Mouse (Mus musculus) liver, postnatal 0 days (tissue): ENCODE data around the gene Gm45711. TPM values are rescaled to one million over a fixed set of nuclear protein-coding genes. Genes with fewer than 3 reads are reported as not detected.
A peak's percentile ranks its signal among the peaks of the same experiment; 100 is the strongest.

Experiments used
- ATAC-seq: fragments of 200-750 bp; cut with Nextera tagmentation; 2 replicates; pipeline ENCODE4 v1.8.0; 2017; ENCODE audit warnings: mild to moderate bottlenecking, moderate library complexity
- DNase-seq: peaks from one replicate; pipeline ENCODE4 v3.0.0-alpha.2; 2016
- H3K27ac ChIP-seq: fragments of 300-500 bp; sonication (generic); 2 replicates; pipeline ENCODE4 v1.5.1; 2014; ENCODE audit warnings: antibody characterized with exemption, moderate library complexity, mild to moderate bottlenecking, low read depth
- H3K27me3 ChIP-seq: fragments of 300-500 bp; sonication (generic); 2 replicates; pipeline ENCODE4 v1.6.1; 2014; ENCODE audit warnings: low read length, control low read depth, mixed read lengths; ENCODE audit not compliant: insufficient read depth
- H3K36me3 ChIP-seq: fragments of 300-500 bp; sonication (generic); replicated peaks from 2 replicates; pipeline ENCODE4 v1.6.1; 2014; ENCODE audit warnings: mild to moderate bottlenecking, control low read depth, low read length, moderate library complexity, mixed read lengths; ENCODE audit not compliant: insufficient read depth
- H3K4me1 ChIP-seq: fragments of 300-500 bp; sonication (generic); 2 replicates; pipeline ENCODE4 v1.6.1; 2014; ENCODE audit warnings: antibody characterized with exemption, mild to moderate bottlenecking, control low read depth; ENCODE audit not compliant: insufficient read depth
- H3K4me2 ChIP-seq: fragments of 300-500 bp; sonication (generic); 2 replicates; pipeline ENCODE4 v1.6.1; 2014; ENCODE audit warnings: low read depth, mild to moderate bottlenecking, low read length, moderate library complexity, mixed read lengths
- H3K4me3 ChIP-seq: fragments of 300-500 bp; sonication (generic); 2 replicates; pipeline ENCODE4 v1.5.1; 2014; ENCODE audit warnings: low read depth, low read length
- H3K9ac ChIP-seq: fragments of 300-500 bp; sonication (generic); replicated peaks from 2 replicates; pipeline ENCODE4 v1.6.1; 2014; ENCODE audit warnings: mild to moderate bottlenecking, moderate library complexity
- H3K9me3 ChIP-seq: fragments of 300-500 bp; sonication (generic); 2 replicates; pipeline ENCODE4 v1.6.1; 2016; ENCODE audit warnings: mild to moderate bottlenecking, control low read depth, low read length, mixed read lengths
- CTCF ChIP-seq: sonication (generic); IDR thresholded peaks from 2 replicates; pipeline ENCODE4 v1.5.1; 2016; ENCODE audit warnings: antibody characterized with exemption, low read depth
- EP300 ChIP-seq: IDR thresholded peaks from 2 replicates; pipeline ENCODE4 v1.6.1; 2016; ENCODE audit warnings: antibody characterized with exemption, low read depth, mild to moderate bottlenecking
- WGBS: fragments of 180-500 bp; shearing (Covaris S2); extraction: QIAGEN DNeasy Blood & Tissue Kit; methylation state at CpG from one replicate; pipeline ENCODE4 v1.1.7; 2014; ENCODE audit not compliant: insufficient replicate concordance; 5-methylcytosine and 5-hydroxymethylcytosine counted together
- polyA plus RNA-seq: library from polyadenylated mRNA; unstranded; fragments of >200 nt; fragmentation: Nextera tagmentation; extraction: Ambion mirVana; gene quantifications from 2 replicates; pipeline ENCODE4 v1.2.1, GENCODE M21; 2015

Gm45711 gene
- polyA plus RNA-seq, 1 experiment from 2014 or later = not detected

DNA sequence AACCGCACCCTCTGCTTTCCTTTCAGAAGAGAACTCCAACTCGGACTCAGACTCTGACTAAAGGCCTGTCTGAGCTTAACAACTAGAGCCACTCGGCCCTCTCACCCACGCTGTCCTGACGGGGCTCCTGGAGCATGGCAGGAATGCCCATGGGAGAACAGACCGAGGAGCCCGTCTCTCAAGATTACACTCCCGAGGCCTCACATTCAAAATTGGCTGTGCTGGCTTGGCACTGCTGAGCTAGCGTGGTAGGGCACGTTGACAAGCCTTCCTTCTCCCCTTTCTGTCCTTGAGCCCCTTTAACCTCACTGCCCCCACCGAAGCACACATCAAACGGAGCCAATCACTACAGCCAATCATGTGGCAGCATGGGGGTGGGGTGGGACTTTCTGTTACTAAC is 36.8 kb upstream of the Gm45711 start:
- Histone ChIP-seq H3K27me3 (no peaks in the 10 kb centered on the region), H3K4me3 (no peak overlapping the region), H3K4me2 (no peak overlapping the region), H3K27ac (no peak overlapping the region), H3K36me3 (0 out of 2 replicates have a peak, but pooled peaks cover 4% of the 10 kb centered on the region), H3K4me1 (peaks cover 2% of the 10 kb centered on the region), H3K9ac (no peak overlapping the region), H3K9me3 (no peaks in the 10 kb centered on the region)
- no peak for DNase-seq
- TF ChIP-seq CTCF = no peak
- no peak for TF ChIP-seq EP300
- WGBS = 64% methylated on average over 12 of the region's 12 CpGs
- no peak for ATAC-seq

DNA sequence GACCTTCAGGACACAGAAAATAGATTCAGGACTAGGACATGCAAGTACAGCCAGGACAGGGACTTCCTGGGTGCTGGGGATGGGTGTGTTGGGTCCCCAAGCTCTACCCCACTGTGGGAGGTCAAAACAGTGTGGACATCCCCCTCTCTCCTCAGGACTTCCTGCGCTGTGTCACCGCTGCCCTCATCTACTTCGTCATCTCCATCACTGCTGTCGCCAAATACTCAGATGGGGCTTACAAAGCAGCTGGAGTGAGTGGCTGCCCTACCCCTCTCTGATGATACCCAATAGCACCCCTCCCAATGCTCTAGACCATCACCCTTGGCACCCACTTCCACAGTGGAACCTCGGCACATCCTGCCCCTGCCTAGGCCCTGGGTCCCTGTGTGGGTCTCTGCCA is 34.7 kb upstream of the Gm45711 start:
- H3K9ac ChIP-seq = no peak overlapping the region
- no peak for TF ChIP-seq EP300
- TF ChIP-seq CTCF = no peak
- peaks cover 5% of the 10 kb centered on the region for H3K4me1 ChIP-seq
- 0 out of 2 replicates have a peak, but pooled peaks cover 4% of the 10 kb centered on the region for H3K36me3 ChIP-seq
- DNase-seq (no peak), ATAC-seq (no peak)
- H3K27ac ChIP-seq = no peak overlapping the region
- no peaks in the 10 kb centered on the region for H3K9me3 ChIP-seq
- no peaks in the 10 kb centered on the region for H3K27me3 ChIP-seq
- H3K4me3 ChIP-seq = no peak overlapping the region
- WGBS = 77% methylated on average over 5 of the region's 5 CpGs
- no peak overlapping the region for H3K4me2 ChIP-seq

GRCm38 (mm10) chr8:104343957-104344356 is 34.1 kb upstream of the Gm45711 start:
- ATAC-seq (peak; percentile 58), DNase-seq (peak; percentile 90)
- Histone ChIP-seq H3K9me3 (no peaks in the 10 kb centered on the region), H3K4me2 (no peak overlapping the region), H3K36me3 (0 out of 2 replicates have a peak, but pooled peaks cover 4% of the 10 kb centered on the region), H3K4me3 (no peak overlapping the region), H3K4me1 (peaks cover 5% of the 10 kb centered on the region), H3K9ac (no peak overlapping the region), H3K27me3 (no peaks in the 10 kb centered on the region), H3K27ac (no peak overlapping the region)
- TF ChIP-seq CTCF = peak; percentile 96
- no peak for TF ChIP-seq EP300
- WGBS = 16% methylated on average over 7 of the region's 7 CpGs

GRCm38 (mm10) chr8:104342426-104342825 is 32.5 kb upstream of the Gm45711 start:
- Histone ChIP-seq H3K4me1 (peaks cover 5% of the 10 kb centered on the region), H3K27me3 (no peaks in the 10 kb centered on the region), H3K9me3 (no peaks in the 10 kb centered on the region), H3K9ac (no peak overlapping the region), H3K27ac (no peak overlapping the region), H3K4me2 (no peak overlapping the region), H3K36me3 (0 out of 2 replicates have a peak, but pooled peaks cover 4% of the 10 kb centered on the region), H3K4me3 (no peak overlapping the region)
- WGBS = 58% methylated on average over 5 of the region's 5 CpGs
- ATAC-seq (no peak), DNase-seq (no peak)
- TF ChIP-seq EP300 = no peak
- TF ChIP-seq CTCF = no peak

DNA sequence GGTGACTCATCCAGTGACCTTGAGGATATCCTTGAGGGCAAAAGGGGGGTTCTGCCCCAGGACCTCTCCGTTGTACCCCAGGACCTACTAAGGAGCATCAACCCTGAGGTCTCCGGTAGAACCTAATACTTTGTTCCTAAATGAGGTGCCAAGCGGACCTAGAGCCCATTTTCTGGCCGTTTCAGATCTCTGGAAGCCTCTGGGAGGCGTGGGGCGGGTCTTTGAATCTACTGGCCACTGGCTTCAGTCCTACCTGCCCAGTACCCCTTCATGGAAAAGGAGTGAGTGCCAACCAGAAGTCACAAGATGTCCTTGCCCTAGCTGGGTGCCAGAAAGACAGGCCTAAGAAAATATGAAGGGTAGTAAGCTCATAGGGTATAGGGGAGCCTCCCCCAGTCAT is 31.8 kb upstream of the Gm45711 start:
- ATAC-seq = no peak
- TF ChIP-seq EP300 = no peak
- no peak for TF ChIP-seq CTCF
- H3K27me3 ChIP-seq = no peaks in the 10 kb centered on the region
- peak overlapping the region; percentile 78 for H3K4me2 ChIP-seq
- 62% methylated on average over 6 of the region's 6 CpGs for WGBS
- peak overlapping the region; percentile 51; the same call in 1 of the 2 replicates for H3K4me3 ChIP-seq
- H3K9me3 ChIP-seq = no peaks in the 10 kb centered on the region
- no peaks in the 10 kb centered on the region for H3K36me3 ChIP-seq
- DNase-seq = no peak
- no peak overlapping the region for H3K9ac ChIP-seq
- peaks cover 5% of the 10 kb centered on the region for H3K4me1 ChIP-seq
- peak overlapping the region; percentile 34; the same call in 1 of the 2 replicates for H3K27ac ChIP-seq

DNA sequence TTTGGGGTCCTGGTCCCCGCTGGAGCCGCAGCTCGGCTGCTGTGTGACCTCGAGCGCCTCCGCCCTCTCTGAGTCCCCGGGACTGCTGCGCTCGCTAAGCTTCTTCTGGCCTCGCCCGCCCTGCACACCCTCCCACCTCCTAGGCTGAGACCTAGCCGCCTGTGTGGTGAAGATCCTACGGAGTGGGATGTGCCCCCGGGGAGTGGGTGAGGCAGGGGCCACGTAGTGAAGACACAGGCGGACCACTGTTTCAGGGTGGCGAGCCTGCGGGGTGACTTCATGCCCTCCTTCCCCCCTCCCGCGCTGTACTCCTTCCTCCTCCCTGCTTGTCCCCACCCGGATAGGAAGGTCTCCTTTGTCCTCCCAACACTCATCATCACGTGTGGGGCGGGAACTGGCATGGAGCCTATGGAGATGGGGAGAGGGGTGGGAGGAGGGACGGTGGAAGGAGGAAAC is 31.3 kb upstream of the Gm45711 start:
- peak overlapping the region; percentile 51 for H3K4me3 ChIP-seq
- TF ChIP-seq EP300 (no peak), CTCF (no peak)
- peak overlapping the region; percentile 85 for H3K27ac ChIP-seq
- 2% methylated on average over 20 of the region's 24 CpGs for WGBS
- no peaks in the 10 kb centered on the region for H3K9me3 ChIP-seq
- peak overlapping the region; percentile 69 for H3K9ac ChIP-seq
- DNase-seq (peak; percentile 70), ATAC-seq (peak; percentile 46)
- peaks cover 5% of the 10 kb centered on the region for H3K4me1 ChIP-seq
- peak overlapping the region; percentile 78 for H3K4me2 ChIP-seq
- H3K27me3 ChIP-seq = no peaks in the 10 kb centered on the region
- no peaks in the 10 kb centered on the region for H3K36me3 ChIP-seq
